Mouse (Mus musculus) forebrain, postnatal 0 days (tissue): ENCODE results near the gene Pola2. TPM values are rescaled to one million over a fixed set of nuclear protein-coding genes. Genes with fewer than 3 reads are reported as not detected.
A peak's percentile ranks its signal among the peaks of the same experiment; 100 is the strongest.

Source experiments
- ATAC-seq: fragments of 200-750 bp; cut with Nextera tagmentation; 2 replicates; pipeline ENCODE4 v1.8.0; 2017; ENCODE audit warnings: mild to moderate bottlenecking, moderate library complexity
- DNase-seq: peaks from one replicate; pipeline ENCODE4 v3.0.0-alpha.2; 2015
- H3K27ac ChIP-seq: fragments of 300-500 bp; sonication (generic); 2 replicates; pipeline ENCODE4 v1.5.1; 2014; ENCODE audit warnings: low read depth, mild to moderate bottlenecking, antibody characterized with exemption, low read length, moderate library complexity, mixed read lengths
- H3K27me3 ChIP-seq: fragments of 300-500 bp; sonication (generic); 2 replicates; pipeline ENCODE4 v1.6.1; 2014; ENCODE audit warnings: mild to moderate bottlenecking, low read length, mixed read lengths; ENCODE audit not compliant: insufficient read depth
- H3K36me3 ChIP-seq: fragments of 300-500 bp; sonication (generic); 2 replicates; pipeline ENCODE4 v1.6.1; 2014; ENCODE audit warnings: mild to moderate bottlenecking, moderate library complexity; ENCODE audit not compliant: insufficient read depth
- H3K4me1 ChIP-seq: fragments of 300-500 bp; sonication (generic); 2 replicates; pipeline ENCODE4 v1.6.1; 2014; ENCODE audit warnings: antibody characterized with exemption; ENCODE audit not compliant: insufficient read depth
- H3K4me2 ChIP-seq: fragments of 300-500 bp; sonication (generic); 2 replicates; pipeline ENCODE4 v1.6.1; 2014; ENCODE audit warnings: low read depth, mild to moderate bottlenecking, moderate library complexity
- H3K4me3 ChIP-seq: fragments of 300-500 bp; sonication (generic); 2 replicates; pipeline ENCODE4 v1.5.1; 2014; ENCODE audit warnings: low read depth, low read length, mixed read lengths
- H3K9ac ChIP-seq: fragments of 300-500 bp; sonication (generic); 2 replicates; pipeline ENCODE4 v1.6.1; 2014; ENCODE audit warnings: mild to moderate bottlenecking
- H3K9me3 ChIP-seq: fragments of 300-500 bp; sonication (generic); 2 replicates; pipeline ENCODE4 v1.6.1; 2016; ENCODE audit warnings: low read length
- CTCF ChIP-seq: sonication (generic); IDR thresholded peaks from 2 replicates; pipeline ENCODE4 v1.5.1; 2016; ENCODE audit warnings: antibody characterized with exemption, control low read depth, low read depth
- WGBS: fragments of 180-500 bp; shearing (Covaris S2); extraction: QIAGEN DNeasy Blood & Tissue Kit; methylation state at CpG from one replicate; pipeline ENCODE4 v1.1.7; 2014; 5-methylcytosine and 5-hydroxymethylcytosine counted together
- polyA plus RNA-seq: library from polyadenylated mRNA; unstranded; fragments of >200 nt; fragmentation: Nextera tagmentation; extraction: Ambion mirVana; gene quantifications from 2 replicates; pipeline ENCODE4 v1.2.1, GENCODE M21; 2015
- total RNA-seq: library from RNA; depleted of rRNA; stranded (reverse); fragments of >200 nt; gene quantifications from 2 replicates; pipeline ENCODE4 v1.2.3, GENCODE M21; 2014

Gene Pola2
- total and polyA plus RNA-seq, 2 experiments from 2014 or later = 13.7 to 18.1 TPM

GRCm38 (mm10) chr19:5966786-5967185 lies 2.8 kb upstream of the Pola2 start:
- Histone ChIP-seq H3K4me2 (no peak overlapping the region), H3K9me3 (no peaks in the 10 kb centered on the region), H3K9ac (no peak overlapping the region), H3K36me3 (no peaks in the 10 kb centered on the region), H3K27ac (no peak overlapping the region), H3K4me1 (no peaks in the 10 kb centered on the region), H3K4me3 (no peak overlapping the region), H3K27me3 (no peaks in the 10 kb centered on the region)
- WGBS = 72% methylated on average over 6 of the region's 6 CpGs
- no peak for ATAC-seq
- no peak for TF ChIP-seq CTCF
- no peak for DNase-seq

- no peaks in the 10 kb centered on the region for H3K4me1 ChIP-seq
- no peak overlapping the region for H3K4me2 ChIP-seq
- 94% methylated on average over 2 of the region's 2 CpGs for WGBS
- H3K4me3 ChIP-seq = no peak overlapping the region
- ATAC-seq (no peak), DNase-seq (no peak)
- H3K9ac ChIP-seq = no peak overlapping the region
- TF ChIP-seq CTCF = no peak
- H3K9me3 ChIP-seq = no peaks in the 10 kb centered on the region
- no peaks in the 10 kb centered on the region for H3K27me3 ChIP-seq
- no peaks in the 10 kb centered on the region for H3K36me3 ChIP-seq
- no peak overlapping the region for H3K27ac ChIP-seq
Observed at GRCm38 (mm10) chr19:5965910-5966309, 1.9 kb upstream of the Pola2 start.

GRCm38 (mm10) chr19:5965280-5965679 lies 1.3 kb upstream of the Pola2 start:
- Histone ChIP-seq H3K4me3 (no peak overlapping the region), H3K36me3 (no peaks in the 10 kb centered on the region), H3K27ac (no peak overlapping the region), H3K4me2 (no peak overlapping the region), H3K4me1 (no peaks in the 10 kb centered on the region), H3K9me3 (no peaks in the 10 kb centered on the region), H3K27me3 (no peaks in the 10 kb centered on the region), H3K9ac (no peak overlapping the region)
- peak; percentile 63; the same call in 1 of the 2 replicates for ATAC-seq
- WGBS = 7% methylated on average over 4 of the region's 4 CpGs
- peak; percentile 90 for TF ChIP-seq CTCF
- DNase-seq = peak; percentile 86

GRCm38 (mm10) chr19:5964804-5965203 lies 802 bp upstream of the Pola2 start:
- no peaks in the 10 kb centered on the region for H3K36me3 ChIP-seq
- H3K27me3 ChIP-seq = no peaks in the 10 kb centered on the region
- no peak overlapping the region for H3K4me3 ChIP-seq
- TF ChIP-seq CTCF = no peak
- no peak overlapping the region for H3K9ac ChIP-seq
- H3K27ac ChIP-seq = no peak overlapping the region
- no peaks in the 10 kb centered on the region for H3K4me1 ChIP-seq
- H3K9me3 ChIP-seq = no peaks in the 10 kb centered on the region
- no peak for ATAC-seq
- 85% methylated on average over 2 of the region's 2 CpGs for WGBS
- H3K4me2 ChIP-seq = peak overlapping the region; percentile 96
- no peak for DNase-seq

GRCm38 (mm10) chr19:5962651-5963050 lies 1.4 kb downstream of the Pola2 start:
- 18% methylated on average over 1 of the region's 1 CpGs for WGBS
- ATAC-seq (no peak), DNase-seq (no peak)
- H3K9me3 ChIP-seq = no peaks in the 10 kb centered on the region
- no peak overlapping the region for H3K4me3 ChIP-seq
- no peak overlapping the region for H3K9ac ChIP-seq
- 0 out of 2 replicates have a peak, but pooled peaks cover 5% of the 10 kb centered on the region for H3K36me3 ChIP-seq
- TF ChIP-seq CTCF = peak; percentile 20; the same call in 1 of the 2 replicates
- H3K4me1 ChIP-seq = no peaks in the 10 kb centered on the region
- no peak overlapping the region for H3K27ac ChIP-seq
- H3K4me2 ChIP-seq = no peak overlapping the region
- H3K27me3 ChIP-seq = no peaks in the 10 kb centered on the region

- Histone ChIP-seq H3K27ac (no peak overlapping the region), H3K4me2 (no peak overlapping the region), H3K9me3 (no peaks in the 10 kb centered on the region), H3K4me1 (no peaks in the 10 kb centered on the region), H3K4me3 (no peak overlapping the region), H3K27me3 (no peaks in the 10 kb centered on the region), H3K36me3 (peaks cover 18% of the 10 kb centered on the region), H3K9ac (no peak overlapping the region)
- WGBS = 90% methylated on average over 5 of the region's 5 CpGs
- ATAC-seq (no peak), DNase-seq (no peak)
- no peak for TF ChIP-seq CTCF
Observed at GRCm38 (mm10) chr19:5957371-5957770, 6.6 kb downstream of the Pola2 start.

- H3K9ac ChIP-seq = no peak overlapping the region
- H3K4me3 ChIP-seq = no peak overlapping the region
- ATAC-seq (peak; percentile 47; the same call in 1 of the 2 replicates), DNase-seq (peak; percentile 75)
- H3K4me2 ChIP-seq = no peak overlapping the region
- TF ChIP-seq CTCF = peak; percentile 82
- H3K27ac ChIP-seq = no peak overlapping the region
- no peaks in the 10 kb centered on the region for H3K27me3 ChIP-seq
- H3K36me3 ChIP-seq = peaks cover 18% of the 10 kb centered on the region
- H3K4me1 ChIP-seq = no peaks in the 10 kb centered on the region
- no peaks in the 10 kb centered on the region for H3K9me3 ChIP-seq
- 14% methylated on average over 3 of the region's 3 CpGs for WGBS
Observed at GRCm38 (mm10) chr19:5956685-5957084, 7.3 kb downstream of the Pola2 start.
